Mouse (Mus musculus): ENCODE measurements around the gene Cblb.

DNA sequence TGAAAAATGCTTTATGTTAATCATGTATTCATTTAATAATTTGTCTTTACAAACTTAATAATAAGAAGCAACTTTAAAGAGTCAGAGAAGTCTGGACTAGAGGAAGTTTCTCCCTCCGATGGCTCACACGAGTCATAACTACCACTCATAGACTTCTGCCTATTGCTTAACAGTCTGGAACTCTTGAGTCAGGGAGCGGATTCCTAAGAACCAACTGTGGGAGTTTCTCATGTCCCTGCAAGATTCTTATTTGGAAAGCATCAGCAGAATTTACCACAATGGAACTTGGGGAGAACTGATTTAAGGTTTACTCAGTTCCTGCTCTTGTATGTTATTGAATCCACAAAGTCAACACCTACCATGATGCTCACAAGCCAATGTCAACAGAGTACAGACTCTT is 31.0 kb upstream of the Cblb start:
- TF ChIP-seq GATA1 (IDR thresholded peaks at IDR 0.05; ENCODE audit: borderline replicate concordance, low read length) (no peak), FLI1 (IDR thresholded peaks at IDR 0.05; ENCODE audit: low read length) (no peak)

All from megakaryocyte, embryonic 14.5 days (primary cell).